Mouse (Mus musculus) heart, postnatal 0 days (tissue): ENCODE measurements at regions not wholly inside any gene's neighbourhood (a gene's known extent, or its start where the extent isn't known, plus 50 kb on each side); places are given as distances from the start of the nearest gene placed in this dataset.

Experiments used
- CTCF ChIP-seq: IDR thresholded peaks from 2 replicates; pipeline ENCODE4 v1.5.1; 2016; ENCODE audit warnings: antibody characterized with exemption, control low read depth, low read depth
- EP300 ChIP-seq: IDR thresholded peaks from 2 replicates; pipeline ENCODE4 v1.6.1; 2016; ENCODE audit warnings: antibody characterized with exemption, low read depth

GRCm38 (mm10) chr9:116327080-116327479 lies 151.9 kb upstream of the Tgfbr2 start:
- TF ChIP-seq CTCF: no peak
- TF ChIP-seq EP300: no peak
